Mouse (Mus musculus): ENCODE data around the gene Agfg2.

DNA sequence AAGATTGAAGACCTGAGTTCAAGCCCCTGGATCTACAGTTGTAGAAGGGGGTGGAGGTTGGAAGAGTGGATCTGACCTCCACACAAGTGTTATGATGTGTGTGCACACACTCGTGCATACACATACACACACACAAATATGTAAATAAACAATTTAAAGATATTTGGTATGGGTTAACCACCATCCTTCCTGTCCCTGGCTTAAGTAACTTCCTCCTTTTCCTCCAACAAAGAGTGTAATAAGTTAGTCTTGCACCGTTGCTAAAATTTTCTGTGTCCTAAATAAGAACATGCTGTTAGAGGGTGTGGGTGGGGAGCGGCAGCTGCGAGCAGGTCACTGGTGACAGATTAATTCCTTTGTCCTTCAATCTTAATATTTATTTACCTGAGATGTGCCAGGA lies 11.4 kb upstream of the Agfg2 start:
- TF ChIP-seq EP300 (IDR thresholded peaks at IDR 0.05): no peak
- no peak for TF ChIP-seq CTCF (IDR thresholded peaks at IDR 0.05)

All from lung, postnatal 0 days (tissue).